Mouse (Mus musculus): ENCODE data around the gene Maco1.

DNA sequence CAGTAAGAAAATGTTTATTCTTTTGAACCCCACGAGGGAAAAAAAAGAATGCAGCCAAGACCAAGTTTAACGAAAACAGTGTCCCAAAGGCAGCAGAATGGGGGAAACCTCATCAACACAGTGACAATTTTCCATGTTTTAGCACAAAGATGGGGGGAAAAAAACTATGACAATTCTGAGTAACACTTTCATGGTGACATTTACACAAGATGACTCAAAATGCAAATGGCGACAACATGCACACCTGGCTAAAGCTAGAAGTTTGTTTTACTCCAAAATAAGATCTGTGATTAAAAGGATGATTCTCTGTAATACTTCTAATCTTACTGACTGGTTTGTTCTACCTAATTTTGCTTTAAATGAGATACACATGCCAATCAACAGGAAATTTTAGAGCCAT, 50.4 kb downstream of the Maco1 start:
- TF ChIP-seq POLR2A (IDR thresholded peaks at IDR 0.05; ENCODE audit: borderline replicate concordance, insufficient read depth, low read length) = no peak
- no peak for TF ChIP-seq CTCF (IDR thresholded peaks at IDR 0.05; ENCODE audit: borderline replicate concordance, insufficient read depth, low read depth, low read length)

Measured in cerebellum, adult 2 months (tissue).